Mouse (Mus musculus): Measurements from ENCODE around the gene Olfr180. TPM values are rescaled to one million over a fixed set of nuclear protein-coding genes. Genes with fewer than 3 reads are reported as not detected.

The Olfr180 gene
- polyA plus RNA-seq (2017; shearing (Covaris generic)): not detected

DNA sequence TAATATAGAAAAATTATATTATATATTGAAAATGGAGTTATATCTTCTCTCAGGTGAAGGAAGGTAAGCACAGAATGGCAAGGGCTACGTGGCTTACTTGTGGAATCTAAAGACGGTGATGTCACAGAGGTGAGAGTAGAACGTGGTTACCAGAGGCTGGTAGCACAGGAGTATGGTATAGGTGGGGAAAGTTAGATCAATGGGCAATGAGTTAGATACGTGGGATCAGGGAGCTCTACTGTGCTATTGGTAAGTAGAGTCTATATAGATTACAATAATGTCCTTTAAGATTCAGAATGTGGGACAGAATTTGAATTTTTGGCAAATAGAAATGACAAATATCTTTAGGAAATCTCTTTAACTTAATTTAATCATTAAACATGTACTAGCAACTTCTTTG is at the start of gene Olfr180:
Olfr180 (minus strand) TSS at position 101 of the 400 bp plus-strand sequence.

DNA sequence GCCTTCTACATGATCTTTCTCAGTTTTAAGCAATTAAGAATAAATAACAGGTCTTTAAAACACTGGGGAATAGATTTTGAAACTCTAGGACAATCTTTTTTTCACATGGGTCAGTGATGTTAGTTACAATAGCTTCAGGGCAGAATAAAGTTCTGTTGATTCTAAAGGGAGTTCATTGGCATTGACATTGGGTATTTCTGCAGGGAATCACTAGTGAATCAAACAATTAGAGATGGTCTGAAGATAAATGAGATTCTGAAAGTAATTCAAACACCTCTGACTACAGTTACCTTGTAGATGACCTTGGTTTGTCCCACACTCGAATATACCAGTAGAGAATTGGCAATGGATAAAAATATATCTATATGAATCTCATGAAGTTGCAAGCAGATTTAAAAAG is 537 bp downstream of the Olfr180 start, which contains the start of gene Olfr181:
Olfr181 (minus strand) TSS at position 101 of the 400 bp plus-strand sequence.

DNA sequence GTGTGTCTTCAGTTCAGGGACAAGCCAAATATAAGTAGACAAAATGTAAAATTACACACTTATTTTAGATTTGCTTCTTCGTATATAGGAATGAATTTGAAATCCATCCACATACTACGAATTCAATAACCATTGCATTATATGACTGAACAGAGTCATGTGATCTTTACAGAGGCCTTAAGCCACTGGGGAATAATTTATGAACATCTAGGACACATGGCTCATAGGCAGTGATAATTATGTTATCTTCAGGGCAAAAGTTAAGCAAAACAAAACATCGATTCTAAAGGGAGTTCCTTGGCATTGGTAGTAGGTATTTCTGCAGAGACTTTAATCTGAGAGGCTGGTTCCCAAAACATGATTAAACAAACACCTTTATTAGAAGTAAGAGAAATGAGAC is 37.2 kb downstream of the Olfr180 start, which contains the start of gene Olfr178:
Olfr178 (minus strand) TSS at position 101 of the 400 bp plus-strand sequence.

DNA sequence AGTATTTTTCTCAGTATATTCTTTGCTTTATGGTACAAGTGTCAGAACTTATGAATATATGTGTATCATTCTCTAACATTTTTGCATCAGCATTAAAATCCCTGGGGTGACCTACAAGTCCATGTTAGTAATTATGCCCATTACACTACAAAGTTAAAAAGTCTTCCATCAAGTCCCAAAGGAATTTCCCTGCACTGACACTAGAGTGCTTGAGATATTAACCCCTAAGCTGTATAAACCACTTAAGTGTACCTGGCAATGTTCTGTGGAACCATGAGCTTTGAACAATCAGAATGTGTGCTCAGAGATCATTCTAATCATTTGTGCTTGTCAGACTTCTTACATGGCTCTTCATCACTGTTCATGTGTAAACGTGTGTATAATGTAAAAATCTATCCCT is 54.5 kb downstream of the Olfr180 start, which contains the start of gene Olfr177:
Olfr177 (minus strand) TSS at position 101 of the 400 bp plus-strand sequence.

Other genes with a start within 250 kb of the Olfr180 start
- gene Gpr15, start 210.3 kb downstream of the Olfr180 start, polyA plus RNA-seq (2017; shearing (Covaris generic)): not detected
- gene Cldnd1, start 201.5 kb downstream of the Olfr180 start, polyA plus RNA-seq (2017; shearing (Covaris generic)): 116 TPM
- gene Olfr172, start 166.2 kb downstream of the Olfr180 start, polyA plus RNA-seq (2017; shearing (Covaris generic)): not detected
- 0.77 TPM for gene Olfr173, start 129.1 kb downstream of the Olfr180 start, polyA plus RNA-seq (2017; shearing (Covaris generic))
- not detected for gene Olfr175-ps1, start 102.6 kb downstream of the Olfr180 start, polyA plus RNA-seq (2017; shearing (Covaris generic))
- gene Olfr177, start 54.6 kb downstream of the Olfr180 start, polyA plus RNA-seq (2017; shearing (Covaris generic)): 0.16 TPM
- not detected for gene Olfr178, start 37.3 kb downstream of the Olfr180 start, polyA plus RNA-seq (2017; shearing (Covaris generic))
- gene Olfr181, start 637 bp downstream of the Olfr180 start, polyA plus RNA-seq (2017; shearing (Covaris generic)): not detected
- gene Olfr183, start 66.0 kb upstream of the Olfr180 start, polyA plus RNA-seq (2017; shearing (Covaris generic)): 0.27 TPM
- gene Olfr186, start 100.9 kb upstream of the Olfr180 start, polyA plus RNA-seq (2017; shearing (Covaris generic)): not detected
- gene Olfr187, start 110.4 kb upstream of the Olfr180 start, polyA plus RNA-seq (2017; shearing (Covaris generic)): not detected
- gene Olfr190, start 148.6 kb upstream of the Olfr180 start, polyA plus RNA-seq (2017; shearing (Covaris generic)): not detected
- gene Olfr191, start 160.4 kb upstream of the Olfr180 start, polyA plus RNA-seq (2017; shearing (Covaris generic)): not detected
- not detected for gene Olfr193, start 182.5 kb upstream of the Olfr180 start, polyA plus RNA-seq (2017; shearing (Covaris generic))
- not detected for gene Olfr194, start 191.7 kb upstream of the Olfr180 start, polyA plus RNA-seq (2017; shearing (Covaris generic))
- not detected for gene Olfr195, start 217.7 kb upstream of the Olfr180 start, polyA plus RNA-seq (2017; shearing (Covaris generic))
- gene Olfr196, start 241.1 kb upstream of the Olfr180 start, polyA plus RNA-seq (2017; shearing (Covaris generic)): not detected

Measured in effector memory CD4-positive, alpha-beta T cell, adult 7 months (primary cell).